Mouse (Mus musculus): ENCODE results near the gene Exoc3l.

The Exoc3l gene

GRCm38 (mm10) chr8:105295895-105296573 lies at the start of gene Exoc3l:
TSS of gene Exoc3l (minus strand) at chr8:105296101.
- DNase-seq: peak; percentile 40 to 45

GRCm38 (mm10) chr8:105345061-105345975 lies 49.4 kb upstream of the Exoc3l start:
- DNase-seq: peak; percentile 69 to 74

GRCm38 (mm10) chr8:105343791-105344574 lies 48.1 kb upstream of the Exoc3l start:
- DNase-seq: peak; percentile 48 to 76

GRCm38 (mm10) chr8:105342768-105343167 lies 46.9 kb upstream of the Exoc3l start:
- DNase-seq: no peak

- DNase-seq: peak; percentile 71 to 80
Observed at GRCm38 (mm10) chr8:105341399-105341798, 45.5 kb upstream of the Exoc3l start.

GRCm38 (mm10) chr8:105339886-105340635 lies 44.2 kb upstream of the Exoc3l start:
- peak; percentile 87 to 94 for DNase-seq

GRCm38 (mm10) chr8:105338992-105339391 lies 43.1 kb upstream of the Exoc3l start:
- peak in 1 of 2 experiments; percentile 2 for DNase-seq

- DNase-seq: no peak
Observed at GRCm38 (mm10) chr8:105336373-105337130, 40.7 kb upstream of the Exoc3l start.

GRCm38 (mm10) chr8:105332523-105332922 lies 36.6 kb upstream of the Exoc3l start:
- no peak for DNase-seq

GRCm38 (mm10) chr8:105331931-105332330 lies 36.0 kb upstream of the Exoc3l start:
- peak in 1 of 2 experiments; percentile 2 for DNase-seq

GRCm38 (mm10) chr8:105331469-105331868 lies 35.6 kb upstream of the Exoc3l start:
- DNase-seq: no peak

GRCm38 (mm10) chr8:105330325-105330724 lies 34.4 kb upstream of the Exoc3l start:
- DNase-seq: peak in 1 of 2 experiments; percentile 2

GRCm38 (mm10) chr8:105326968-105327367 lies 31.1 kb upstream of the Exoc3l start:
- DNase-seq: no peak

- DNase-seq: peak; percentile 97 to 98
Observed at GRCm38 (mm10) chr8:105326141-105326672, 30.3 kb upstream of the Exoc3l start, which contains the start of the genes Lrrc29 and Tmem208. TSS of gene Lrrc29 (minus strand) at chr8:105326278. TSS of gene Tmem208 (plus strand) at chr8:105326354.

- no peak for DNase-seq
Observed at GRCm38 (mm10) chr8:105325641-105326093, 29.8 kb upstream of the Exoc3l start.

GRCm38 (mm10) chr8:105323183-105323582 lies 27.3 kb upstream of the Exoc3l start:
- DNase-seq: no peak

GRCm38 (mm10) chr8:105318662-105319190 lies 22.8 kb upstream of the Exoc3l start:
- DNase-seq: peak; percentile 59 to 78

GRCm38 (mm10) chr8:105317941-105318340 lies 22.0 kb upstream of the Exoc3l start:
- peak; percentile 84 to 89 for DNase-seq

- DNase-seq: peak in 1 of 2 experiments; percentile 44
Observed at GRCm38 (mm10) chr8:105315073-105315769, 19.3 kb upstream of the Exoc3l start.
